Mouse (Mus musculus): ENCODE measurements around the gene Nars2. TPM values are rescaled to one million over a fixed set of nuclear protein-coding genes. Genes with fewer than 3 reads are reported as not detected.

Nars2 gene
- total and polyA plus RNA-seq, 3 experiments: 12.1 to 19.1 (median 14.6) TPM

DNA sequence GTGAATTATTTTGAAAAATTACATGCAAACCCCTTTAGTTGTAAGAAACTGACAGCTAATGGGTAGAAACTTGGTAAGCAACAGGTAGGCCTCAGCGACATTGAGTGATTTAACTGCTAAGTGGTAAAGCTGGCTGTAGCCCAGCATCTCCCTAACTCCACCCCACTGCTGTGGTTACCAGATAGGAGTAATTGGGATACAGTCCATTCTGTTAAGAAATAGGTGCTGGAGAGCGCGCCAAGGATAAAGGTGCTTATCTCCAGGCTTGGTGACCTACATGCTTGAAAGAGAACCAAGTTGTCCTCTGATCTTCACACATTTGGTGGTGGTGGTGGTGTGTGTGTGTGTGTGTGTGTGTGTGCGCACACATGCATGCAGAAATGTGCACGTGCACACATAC lies 7.9 kb downstream of the Nars2 start:
- TF ChIP-seq PAX5 (IDR thresholded peaks at IDR 0.05; ENCODE audit: low read length) (no peak), MAFK (IDR thresholded peaks at IDR 0.05; ENCODE audit: insufficient replicate concordance, low read length) (no peak), POLR2A (IDR thresholded peaks at IDR 0.05; ENCODE audit: low read depth, low read length) (no peak), BHLHE40 (IDR thresholded peaks at IDR 0.05; ENCODE audit: low read depth, low read length) (no peak), TCF12 (IDR thresholded peaks at IDR 0.05; ENCODE audit: low read depth, low read length) (no peak), CHD2 (IDR thresholded peaks at IDR 0.05; ENCODE audit: low read length) (no peak), MYC (IDR thresholded peaks at IDR 0.05; ENCODE audit: low read depth, low read length) (no peak)
- peaks cover 17 to 56% of the 10 kb centered on the region in 2 experiments for H3K36me3 ChIP-seq (replicated peaks in 1 of 2; ENCODE audit: control insufficient read depth in 1 of 2, insufficient read depth in 1 of 2, low read length in 1 of 2)
- peaks cover 2% of the 10 kb centered on the region; the same call in 1 of the 2 replicates for H3K79me2 ChIP-seq (replicated peaks; ENCODE audit: control insufficient read depth, extremely low read depth, insufficient read depth, poor library complexity, severe bottlenecking)
- dilution Hi-C loops (cut with MboI; ENCODE audit: extremely low pct_ligation_motif_present, extremely low pct_unique_long_range_greater_than_20kb, low sequenced_read_pairs): no loop called here
- no peaks in the 10 kb centered on the region for H3K27me3 ChIP-seq (replicated peaks)
- H3K27ac ChIP-seq (ENCODE audit: insufficient read depth, low read depth): no peak overlapping the region
- no peak overlapping the region for H3K9ac ChIP-seq (ENCODE audit: insufficient read depth, low read depth)
- no peak for DNase-seq (ENCODE audit: extremely low read depth)
- in situ Hi-C loops (cut with MboI; ENCODE audit: low pct_ligation_motif_present, low pct_unique_long_range_greater_than_20kb, low sequenced_read_pairs): no loop called here
- no peaks in the 10 kb centered on the region for H3K9me3 ChIP-seq (replicated peaks; ENCODE audit: low read length)
- H3K4me2 ChIP-seq (ENCODE audit: insufficient read depth, low read depth, poor library complexity, severe bottlenecking): no peak overlapping the region
- H3K4me3 ChIP-seq (replicated peaks in 1 of 3; ENCODE audit: low read depth in 2 of 3, low read length in 2 of 3, poor library complexity in 1 of 3): no peak overlapping the region
- H3K4me1 ChIP-seq (ENCODE audit: control insufficient read depth in 1 of 2, insufficient read depth in 2 of 2): peaks cover 0 to 3% of the 10 kb centered on the region in 2 experiments; a peak in 1 of 4 replicates

DNA sequence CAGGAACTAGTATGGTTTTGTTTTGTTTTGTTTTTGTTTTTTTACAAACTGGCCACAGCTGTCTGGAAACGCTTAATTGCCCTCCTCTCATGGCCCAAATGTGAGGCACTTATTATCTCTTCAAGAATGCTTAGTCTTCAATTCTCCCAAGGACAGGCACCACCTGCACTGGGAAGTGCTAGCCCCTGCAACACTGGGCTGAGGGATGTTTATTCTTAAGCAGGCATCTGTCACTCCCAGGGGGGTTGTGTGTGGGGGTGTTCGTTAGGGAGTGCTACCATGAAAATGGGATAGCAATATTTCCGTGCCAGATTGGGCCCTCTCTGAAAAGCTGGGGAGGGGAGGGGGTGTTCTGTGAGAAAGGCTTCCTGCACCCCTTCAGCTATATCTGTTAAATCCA lies 15.9 kb downstream of the Nars2 start:
- TF ChIP-seq MAX (IDR thresholded peaks at IDR 0.05; ENCODE audit: low read length) (no peak), UBTF (IDR thresholded peaks at IDR 0.05; ENCODE audit: low read depth, low read length) (no peak), ETS1 (conservative IDR thresholded peaks at IDR 0.05; ENCODE audit: low read depth, low read length) (no peak), RCOR1 (conservative IDR thresholded peaks at IDR 0.05; ENCODE audit: low read depth, low read length) (no peak), GABPA (IDR thresholded peaks at IDR 0.05; ENCODE audit: insufficient replicate concordance, low read depth, low read length) (no peak), NRF1 (IDR thresholded peaks at IDR 0.05; ENCODE audit: low read depth, low read length) (no peak), EP300 (IDR thresholded peaks at IDR 0.05; ENCODE audit: low read length) (no peak), ZNF384 (IDR thresholded peaks at IDR 0.05; ENCODE audit: low read depth, low read length) (no peak)
- no peak overlapping the region for H3K4me2 ChIP-seq (ENCODE audit: insufficient read depth, low read depth, poor library complexity, severe bottlenecking)
- H3K9me3 ChIP-seq (replicated peaks; ENCODE audit: low read length): no peaks in the 10 kb centered on the region
- H3K27ac ChIP-seq (ENCODE audit: insufficient read depth, low read depth): no peak overlapping the region
- no peak overlapping the region for H3K4me3 ChIP-seq (replicated peaks in 1 of 3; ENCODE audit: low read depth in 2 of 3, low read length in 2 of 3, poor library complexity in 1 of 3)
- peaks cover 0 to 20% of the 10 kb centered on the region in 2 experiments for H3K36me3 ChIP-seq (replicated peaks in 1 of 2; ENCODE audit: control insufficient read depth in 1 of 2, insufficient read depth in 1 of 2, low read length in 1 of 2)
- peaks cover 2 to 15% of the 10 kb centered on the region in 2 experiments; a peak in 3 of 4 replicates for H3K4me1 ChIP-seq (ENCODE audit: control insufficient read depth in 1 of 2, insufficient read depth in 2 of 2)
- H3K79me2 ChIP-seq (replicated peaks; ENCODE audit: control insufficient read depth, extremely low read depth, insufficient read depth, poor library complexity, severe bottlenecking): no peaks in the 10 kb centered on the region; the same call in 1 of the 2 replicates
- no peaks in the 10 kb centered on the region for H3K27me3 ChIP-seq (replicated peaks)
- no peak overlapping the region for H3K9ac ChIP-seq (ENCODE audit: insufficient read depth, low read depth)
- in situ Hi-C loops (cut with MboI; ENCODE audit: low pct_ligation_motif_present, low pct_unique_long_range_greater_than_20kb, low sequenced_read_pairs) (no loop called here), dilution Hi-C loops (cut with MboI; ENCODE audit: extremely low pct_ligation_motif_present, extremely low pct_unique_long_range_greater_than_20kb, low sequenced_read_pairs) (no loop called here)
- DNase-seq (ENCODE audit: extremely low read depth): no peak

Measured in CH12.LX (cell line).